Mouse (Mus musculus): Measurements from ENCODE around the gene Plekho2. TPM values are rescaled to one million over a fixed set of nuclear protein-coding genes. Genes with fewer than 3 reads are reported as not detected.

The Plekho2 gene
- polyA plus RNA-seq, 1 experiment from 2014 or later: 11.0 TPM

GRCm38 (mm10) chr9:65551035-65551434 lies 28.8 kb downstream of the Plekho2 start:
- Histone ChIP-seq H3K4me1 (ENCODE audit: control insufficient read depth, insufficient read depth, low read length) (peaks cover 46% of the 10 kb centered on the region), H3K27ac (ENCODE audit: low read length) (peak overlapping the region; percentile 72), H3K4me2 (ENCODE audit: low read depth, low read length) (no peak overlapping the region), H3K4me3 (ENCODE audit: low read length) (no peak overlapping the region), H3K9ac (ENCODE audit: low read length) (0 out of 2 replicates have a peak overlapping the region, but pooled peaks have one; percentile 3), H3K36me3 (ENCODE audit: control insufficient read depth, insufficient read depth) (peaks cover 6% of the 10 kb centered on the region; the same call in 1 of the 2 replicates), H3K9me3 (replicated peaks; ENCODE audit: control insufficient read depth, low read length) (no peaks in the 10 kb centered on the region), H3K27me3 (ENCODE audit: control insufficient read depth, insufficient read depth, low read length) (no peaks in the 10 kb centered on the region)
- 1% methylated on average over 5 of the region's 5 CpGs for WGBS
- peak; percentile 85 for ATAC-seq (replicated peaks; ENCODE audit: extremely low read depth, insufficient read depth, low FRiP score)

DNA sequence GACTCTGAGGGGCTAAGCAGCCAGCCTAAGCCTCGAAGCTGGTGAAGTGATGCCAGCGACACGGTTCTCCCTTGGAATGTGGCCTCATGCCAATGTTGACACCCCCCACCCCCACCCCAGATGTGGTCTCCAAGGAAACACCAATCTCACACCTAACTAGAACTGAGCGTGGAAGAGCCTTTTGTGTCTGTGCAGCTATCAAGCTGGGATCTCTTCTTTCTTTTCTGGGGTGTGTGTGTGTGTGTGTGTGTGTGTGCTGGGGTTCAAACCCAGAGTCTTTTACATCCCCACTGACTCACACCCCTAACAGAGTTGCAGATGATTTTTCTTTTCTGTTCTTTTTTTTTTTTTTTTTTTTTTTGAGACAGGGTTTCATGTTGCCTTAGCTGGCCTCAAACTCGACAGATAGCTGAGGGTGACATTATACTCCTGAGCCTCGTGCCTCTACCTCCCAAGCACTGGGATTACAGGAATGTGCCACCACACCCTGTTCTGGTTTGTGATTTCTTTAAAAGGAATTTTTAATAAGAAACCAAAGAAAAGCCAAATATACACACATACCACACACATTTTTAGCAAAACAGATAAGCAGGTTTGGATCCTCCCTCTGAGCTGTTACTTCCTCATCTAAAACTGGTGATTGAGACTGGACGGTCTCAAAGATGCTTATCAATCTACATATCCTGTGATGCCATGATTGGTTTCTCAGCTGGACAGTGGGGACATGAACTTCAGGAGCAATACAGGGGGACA lies 29.6 kb downstream of the Plekho2 start:
- 21% methylated on average over 7 of the region's 7 CpGs for WGBS
- no peak for ATAC-seq (replicated peaks; ENCODE audit: extremely low read depth, insufficient read depth, low FRiP score)
- Histone ChIP-seq H3K4me3 (ENCODE audit: low read length) (no peak overlapping the region), H3K9ac (ENCODE audit: low read length) (peak overlapping the region; percentile 51; the same call in 1 of the 2 replicates), H3K27ac (ENCODE audit: low read length) (peak overlapping the region; percentile 72), H3K27me3 (ENCODE audit: control insufficient read depth, insufficient read depth, low read length) (no peaks in the 10 kb centered on the region), H3K4me1 (ENCODE audit: control insufficient read depth, insufficient read depth, low read length) (peaks cover 52% of the 10 kb centered on the region), H3K4me2 (ENCODE audit: low read depth, low read length) (no peak overlapping the region), H3K36me3 (ENCODE audit: control insufficient read depth, insufficient read depth) (peaks cover 6% of the 10 kb centered on the region; the same call in 1 of the 2 replicates), H3K9me3 (replicated peaks; ENCODE audit: control insufficient read depth, low read length) (no peaks in the 10 kb centered on the region)

GRCm38 (mm10) chr9:65549643-65550042 lies 30.2 kb downstream of the Plekho2 start:
- peak overlapping the region; percentile 72 for H3K27ac ChIP-seq (ENCODE audit: low read length)

GRCm38 (mm10) chr9:65549139-65549538 lies 30.7 kb downstream of the Plekho2 start:
- Histone ChIP-seq H3K9me3 (replicated peaks; ENCODE audit: control insufficient read depth, low read length) (no peaks in the 10 kb centered on the region), H3K9ac (ENCODE audit: low read length) (no peak overlapping the region), H3K36me3 (ENCODE audit: control insufficient read depth, insufficient read depth) (peaks cover 6% of the 10 kb centered on the region; the same call in 1 of the 2 replicates), H3K4me2 (ENCODE audit: low read depth, low read length) (no peak overlapping the region), H3K27me3 (ENCODE audit: control insufficient read depth, insufficient read depth, low read length) (no peaks in the 10 kb centered on the region), H3K27ac (ENCODE audit: low read length) (no peak overlapping the region), H3K4me3 (ENCODE audit: low read length) (no peak overlapping the region), H3K4me1 (ENCODE audit: control insufficient read depth, insufficient read depth, low read length) (peaks cover 48% of the 10 kb centered on the region)
- no peak for ATAC-seq (replicated peaks; ENCODE audit: extremely low read depth, insufficient read depth, low FRiP score)
- WGBS: 89% methylated on average over 3 of the region's 3 CpGs

More at GRCm38 (mm10) chr9:65549643-65550042, 30.2 kb downstream of the Plekho2 start:
- no peak for ATAC-seq (replicated peaks; ENCODE audit: extremely low read depth, insufficient read depth, low FRiP score)
- H3K9me3 ChIP-seq (replicated peaks; ENCODE audit: control insufficient read depth, low read length): no peaks in the 10 kb centered on the region
- H3K4me1 ChIP-seq (ENCODE audit: control insufficient read depth, insufficient read depth, low read length): peaks cover 49% of the 10 kb centered on the region
- WGBS: 76% methylated on average over 5 of the region's 5 CpGs
- H3K9ac ChIP-seq (ENCODE audit: low read length): no peak overlapping the region
- H3K36me3 ChIP-seq (ENCODE audit: control insufficient read depth, insufficient read depth): peaks cover 6% of the 10 kb centered on the region; the same call in 1 of the 2 replicates
- no peaks in the 10 kb centered on the region for H3K27me3 ChIP-seq (ENCODE audit: control insufficient read depth, insufficient read depth, low read length)
- no peak overlapping the region for H3K4me2 ChIP-seq (ENCODE audit: low read depth, low read length)
- H3K4me3 ChIP-seq (ENCODE audit: low read length): no peak overlapping the region

DNA sequence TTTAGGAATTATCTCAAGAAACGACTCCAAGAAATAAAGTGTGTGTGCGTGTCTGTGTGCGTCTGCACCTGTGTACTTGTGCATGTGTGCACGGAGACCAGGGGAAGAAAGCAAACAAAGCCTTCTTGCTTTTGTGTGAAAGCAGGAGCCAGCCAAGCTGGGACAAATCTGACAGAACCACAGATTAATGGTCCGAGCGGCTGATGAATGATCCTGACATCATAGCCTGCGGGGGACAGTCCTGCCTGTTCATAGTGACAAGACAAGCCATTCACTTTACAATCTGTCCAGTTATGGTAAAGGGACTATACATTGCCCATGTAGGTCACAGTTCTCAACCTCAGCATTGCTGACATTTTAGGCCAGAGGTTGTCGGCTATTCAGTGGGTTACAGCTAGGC lies 31.5 kb downstream of the Plekho2 start:
- H3K9me3 ChIP-seq (replicated peaks; ENCODE audit: control insufficient read depth, low read length): no peaks in the 10 kb centered on the region
- ATAC-seq (replicated peaks; ENCODE audit: extremely low read depth, insufficient read depth, low FRiP score): no peak
- H3K27ac ChIP-seq (ENCODE audit: low read length): no peak overlapping the region
- no peak overlapping the region for H3K4me2 ChIP-seq (ENCODE audit: low read depth, low read length)
- WGBS: 76% methylated on average over 8 of the region's 8 CpGs
- no peak overlapping the region for H3K9ac ChIP-seq (ENCODE audit: low read length)
- peaks cover 6% of the 10 kb centered on the region; the same call in 1 of the 2 replicates for H3K36me3 ChIP-seq (ENCODE audit: control insufficient read depth, insufficient read depth)
- H3K4me1 ChIP-seq (ENCODE audit: control insufficient read depth, insufficient read depth, low read length): peaks cover 48% of the 10 kb centered on the region
- H3K4me3 ChIP-seq (ENCODE audit: low read length): no peak overlapping the region
- no peaks in the 10 kb centered on the region for H3K27me3 ChIP-seq (ENCODE audit: control insufficient read depth, insufficient read depth, low read length)

DNA sequence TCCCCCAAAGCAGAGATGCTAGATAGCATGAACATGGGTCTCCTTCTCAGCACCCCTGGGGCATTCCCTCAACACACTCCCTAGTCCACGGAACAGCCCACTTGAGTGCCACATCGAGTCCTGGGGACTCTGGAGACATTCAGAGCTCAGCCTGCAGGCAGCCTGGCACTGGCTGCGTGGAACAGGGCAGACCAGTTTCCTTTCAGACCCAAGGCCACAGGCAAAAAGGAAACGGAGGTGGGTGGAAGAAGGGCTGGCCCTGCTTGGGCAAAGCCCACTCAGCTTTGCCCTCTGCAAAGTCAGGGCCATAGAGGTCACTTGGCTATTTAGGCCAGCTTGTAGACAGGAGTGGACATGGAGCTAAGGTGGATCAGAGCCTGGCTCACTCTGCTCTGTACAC lies 32.0 kb downstream of the Plekho2 start:
- peaks cover 3% of the 10 kb centered on the region; the same call in 1 of the 2 replicates for H3K36me3 ChIP-seq (ENCODE audit: control insufficient read depth, insufficient read depth)
- no peak for ATAC-seq (replicated peaks; ENCODE audit: extremely low read depth, insufficient read depth, low FRiP score)
- no peaks in the 10 kb centered on the region for H3K9me3 ChIP-seq (replicated peaks; ENCODE audit: control insufficient read depth, low read length)
- no peak overlapping the region for H3K4me2 ChIP-seq (ENCODE audit: low read depth, low read length)
- H3K4me1 ChIP-seq (ENCODE audit: control insufficient read depth, insufficient read depth, low read length): peaks cover 48% of the 10 kb centered on the region
- H3K9ac ChIP-seq (ENCODE audit: low read length): peak overlapping the region; percentile 9; the same call in 1 of the 2 replicates
- H3K27me3 ChIP-seq (ENCODE audit: control insufficient read depth, insufficient read depth, low read length): no peaks in the 10 kb centered on the region
- WGBS: 58% methylated on average over 4 of the region's 4 CpGs
- H3K4me3 ChIP-seq (ENCODE audit: low read length): no peak overlapping the region
- H3K27ac ChIP-seq (ENCODE audit: low read length): no peak overlapping the region

DNA sequence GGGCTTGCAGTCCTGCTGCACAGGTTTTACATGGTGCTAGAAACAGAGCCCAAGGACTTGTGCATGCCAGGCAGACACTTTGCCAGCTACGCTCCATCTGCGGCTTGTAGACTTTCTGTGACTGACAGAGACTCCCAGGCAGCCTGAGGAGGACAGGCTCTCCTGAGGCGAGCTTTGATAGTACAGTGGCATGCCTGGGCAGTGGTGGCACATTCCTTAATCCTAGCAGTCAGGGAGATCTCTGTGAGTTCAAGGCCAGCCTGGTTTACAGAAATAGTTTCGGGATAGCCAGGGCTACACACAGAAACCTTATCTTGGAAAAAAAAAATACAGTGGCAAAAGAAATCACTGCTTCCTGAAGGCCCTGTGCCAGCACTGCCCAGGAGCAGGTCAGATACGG lies 32.7 kb downstream of the Plekho2 start:
- no peaks in the 10 kb centered on the region for H3K27me3 ChIP-seq (ENCODE audit: control insufficient read depth, insufficient read depth, low read length)
- no peaks in the 10 kb centered on the region for H3K36me3 ChIP-seq (ENCODE audit: control insufficient read depth, insufficient read depth)
- no peaks in the 10 kb centered on the region for H3K9me3 ChIP-seq (replicated peaks; ENCODE audit: control insufficient read depth, low read length)
- ATAC-seq (replicated peaks; ENCODE audit: extremely low read depth, insufficient read depth, low FRiP score): no peak
- WGBS: 71% methylated on average over 5 of the region's 5 CpGs
- no peak overlapping the region for H3K9ac ChIP-seq (ENCODE audit: low read length)
- no peak overlapping the region for H3K4me3 ChIP-seq (ENCODE audit: low read length)
- peaks cover 51% of the 10 kb centered on the region for H3K4me1 ChIP-seq (ENCODE audit: control insufficient read depth, insufficient read depth, low read length)
- no peak overlapping the region for H3K27ac ChIP-seq (ENCODE audit: low read length)
- no peak overlapping the region for H3K4me2 ChIP-seq (ENCODE audit: low read depth, low read length)

- no peaks in the 10 kb centered on the region for H3K9me3 ChIP-seq (replicated peaks; ENCODE audit: control insufficient read depth, low read length)
- H3K4me3 ChIP-seq (ENCODE audit: low read length): no peak overlapping the region
- no peak overlapping the region for H3K4me2 ChIP-seq (ENCODE audit: low read depth, low read length)
- WGBS: 32% methylated on average over 4 of the region's 4 CpGs
- H3K9ac ChIP-seq (ENCODE audit: low read length): peak overlapping the region; percentile 31; the same call in 1 of the 2 replicates
- no peaks in the 10 kb centered on the region for H3K27me3 ChIP-seq (ENCODE audit: control insufficient read depth, insufficient read depth, low read length)
- H3K4me1 ChIP-seq (ENCODE audit: control insufficient read depth, insufficient read depth, low read length): peaks cover 51% of the 10 kb centered on the region
- H3K36me3 ChIP-seq (ENCODE audit: control insufficient read depth, insufficient read depth): no peaks in the 10 kb centered on the region
- peak overlapping the region; percentile 6; the same call in 1 of the 2 replicates for H3K27ac ChIP-seq (ENCODE audit: low read length)
- ATAC-seq (replicated peaks; ENCODE audit: extremely low read depth, insufficient read depth, low FRiP score): no peak
These were observed 33.5 kb downstream of the Plekho2 start for GRCm38 (mm10) chr9:65546413-65546695.

- no peak for ATAC-seq (replicated peaks; ENCODE audit: extremely low read depth, insufficient read depth, low FRiP score)
- Histone ChIP-seq H3K27me3 (ENCODE audit: control insufficient read depth, insufficient read depth, low read length) (no peaks in the 10 kb centered on the region), H3K4me2 (ENCODE audit: low read depth, low read length) (no peak overlapping the region), H3K9me3 (replicated peaks; ENCODE audit: control insufficient read depth, low read length) (no peaks in the 10 kb centered on the region), H3K9ac (ENCODE audit: low read length) (peak overlapping the region; percentile 31; the same call in 1 of the 2 replicates), H3K4me1 (ENCODE audit: control insufficient read depth, insufficient read depth, low read length) (peaks cover 48% of the 10 kb centered on the region), H3K4me3 (ENCODE audit: low read length) (no peak overlapping the region), H3K27ac (ENCODE audit: low read length) (peak overlapping the region; percentile 6), H3K36me3 (ENCODE audit: control insufficient read depth, insufficient read depth) (no peaks in the 10 kb centered on the region)
- WGBS: 64% methylated on average over 10 of the region's 10 CpGs
These were observed 34.0 kb downstream of the Plekho2 start for GRCm38 (mm10) chr9:65545635-65546412.

Data from heart, embryonic 16.5 days (tissue).